Mouse (Mus musculus) MEL (cell line): ENCODE measurements around the gene Ucp2.

Experiments
- CTCF ChIP-seq, 3 experiments: IDR thresholded peaks in 2 of 3; conservative IDR thresholded peaks in 1 of 3; 2 replicates each; pipeline ENCODE4 v1.5.1; 2011 to 2012; ENCODE audit warnings: low read length in 3 of 3, low read depth in 2 of 3, mild to moderate bottlenecking in 2 of 3, improper control_type of control experiment in 1 of 3, inconsistent platforms in 1 of 3, mixed read lengths in 1 of 3, moderate library complexity in 1 of 3; ENCODE audit not compliant: control insufficient read depth in 1 of 3, insufficient read depth in 1 of 3, poor library complexity in 1 of 3, severe bottlenecking in 1 of 3
- GATA1 ChIP-seq: IDR thresholded peaks from 2 replicates; pipeline ENCODE4 v1.6.1; 2011; ENCODE audit warnings: low read depth, low read length, improper control_type of control experiment
- POLR2A ChIP-seq, 2 experiments: IDR thresholded peaks; 2 replicates each; pipeline ENCODE4 v1.6.1; 2011 to 2012; ENCODE audit warnings: low read length in 2 of 2, mild to moderate bottlenecking in 2 of 2, control low read depth in 1 of 2, improper control_type of control experiment in 1 of 2, low read depth in 1 of 2, moderate library complexity in 1 of 2; ENCODE audit not compliant: control insufficient read depth in 1 of 2, insufficient read depth in 1 of 2, poor library complexity in 1 of 2
- POLR2AphosphoS5 ChIP-seq: IDR thresholded peaks from 2 replicates; pipeline ENCODE4 v1.6.1; 2012; ENCODE audit warnings: low read depth, borderline replicate concordance, mild to moderate bottlenecking, inconsistent platforms, low read length, moderate library complexity, mixed read lengths
- SIN3A ChIP-seq: IDR thresholded peaks from 2 replicates; pipeline ENCODE4 v1.6.1; 2012; ENCODE audit warnings: low read length, improper control_type of control experiment, inconsistent platforms
- ZC3H11A ChIP-seq: IDR thresholded peaks from 2 replicates; pipeline ENCODE4 v1.6.1; 2012; ENCODE audit warnings: low read depth, mild to moderate bottlenecking, inconsistent platforms, low read length, improper control_type of control experiment

DNA sequence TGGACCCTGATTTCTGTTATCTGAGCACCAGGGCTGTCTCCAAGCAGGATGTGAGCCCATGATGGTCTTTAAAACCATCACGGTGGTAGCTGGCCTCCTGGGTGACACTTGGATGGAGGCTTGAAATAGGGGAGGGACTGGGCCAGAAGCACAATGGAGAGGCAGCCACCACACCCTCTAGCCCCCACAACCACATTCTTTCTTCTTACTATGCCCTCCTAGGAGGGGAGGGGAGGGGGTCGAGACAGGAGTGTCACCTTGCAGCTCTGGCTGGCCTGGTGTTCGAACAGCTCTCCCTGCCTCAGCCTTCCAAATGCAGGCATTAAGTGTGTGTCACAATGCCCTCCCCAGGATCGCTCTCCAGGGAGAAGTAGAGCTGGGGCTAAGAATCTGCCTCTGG lies 4.3 kb downstream of the Ucp2 start:
- no peak for TF ChIP-seq ZC3H11A
- TF ChIP-seq POLR2A (IDR thresholded peaks at IDR 0.05; ENCODE audit: control insufficient read depth in 1 of 2, insufficient read depth in 1 of 2, low read depth in 1 of 2, low read length in 2 of 2, poor library complexity in 1 of 2) = no peak
- TF ChIP-seq SIN3A = no peak
- TF ChIP-seq CTCF (IDR thresholded peaks at IDR 0.05 in 2 of 3, conservative IDR thresholded peaks at IDR 0.05 in 1 of 3; ENCODE audit: control insufficient read depth in 1 of 3, insufficient read depth in 1 of 3, low read depth in 2 of 3, low read length in 3 of 3, poor library complexity in 1 of 3, severe bottlenecking in 1 of 3) = no peak
- no peak for TF ChIP-seq POLR2AphosphoS5
- TF ChIP-seq GATA1 = no peak
